Mouse (Mus musculus): ENCODE measurements around the gene Mgat4d.
"Not testable (repeated sequence)": the region's sequence is repeated elsewhere in the genome, so short reads cannot be mapped to it uniquely, and the experiment has no call there.

Gene Mgat4d

DNA sequence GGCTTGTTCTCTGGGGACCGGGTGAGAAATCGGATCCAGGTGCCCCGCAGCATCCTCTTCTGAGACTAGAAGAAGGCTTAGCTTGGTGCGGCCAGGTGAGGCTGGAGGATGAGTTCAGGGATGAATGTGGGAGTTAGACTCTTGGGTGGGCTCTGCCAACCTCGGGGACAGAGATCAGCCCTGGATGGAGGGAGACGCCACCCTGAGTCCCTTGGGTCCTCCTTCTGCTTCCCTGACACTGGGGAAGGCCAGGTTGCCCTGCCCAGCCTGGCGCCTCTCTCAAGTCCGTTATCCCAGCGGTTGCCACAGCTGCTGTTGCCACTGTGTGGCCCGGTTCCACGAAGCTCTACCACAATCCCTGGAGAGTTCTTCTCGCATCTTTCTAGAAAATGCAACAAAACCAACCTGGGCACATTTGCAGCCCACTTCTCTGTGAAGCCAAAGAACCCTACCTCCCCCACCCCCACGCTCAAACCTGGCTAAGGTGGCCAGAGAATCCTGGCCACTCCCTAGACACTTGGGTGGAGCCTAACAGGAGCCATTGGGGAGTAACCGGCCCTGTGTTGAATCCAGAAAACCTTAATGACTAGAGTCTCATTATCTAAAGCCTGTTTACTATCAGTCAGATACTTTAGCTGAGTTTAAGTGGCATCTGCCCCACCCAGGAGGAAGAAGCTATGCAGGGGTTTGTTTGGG lies 41.9 kb downstream of the Mgat4d start:
- DNase-seq (ENCODE audit: low spot score), result no peak

GRCm38 (mm10) chr8:83392521-83392920 lies 44.2 kb downstream of the Mgat4d start:
- DNase-seq (ENCODE audit: low spot score), result no peak

DNA sequence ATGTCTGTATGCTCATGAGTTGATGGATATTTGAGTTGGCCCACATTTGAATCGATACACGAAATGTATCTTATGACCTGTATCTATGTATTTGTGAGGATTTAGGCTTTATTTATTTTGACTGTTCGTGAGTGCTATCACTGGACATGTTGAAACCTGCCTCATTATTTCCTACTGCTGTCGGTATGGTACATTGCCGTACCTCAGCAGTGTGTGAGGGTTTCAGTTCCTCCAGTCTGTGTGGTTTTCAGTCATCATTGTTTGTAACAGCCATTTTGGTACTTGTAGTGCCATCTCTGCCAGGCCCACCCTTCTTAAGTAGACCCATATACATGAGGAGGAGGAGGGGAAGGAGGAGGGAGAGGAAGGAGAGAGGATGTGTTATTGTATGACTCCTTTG lies 46.1 kb downstream of the Mgat4d start:
- DNase-seq (ENCODE audit: low spot score), result no peak

GRCm38 (mm10) chr8:83396680-83397079 lies 48.4 kb downstream of the Mgat4d start:
- DNase-seq (ENCODE audit: low spot score), result no peak

- DNase-seq (ENCODE audit: low spot score), result no peak
These were observed 49.5 kb downstream of the Mgat4d start for GRCm38 (mm10) chr8:83397726-83398125.

GRCm38 (mm10) chr8:83405548-83405947 lies 57.3 kb downstream of the Mgat4d start:
- no peak for DNase-seq (ENCODE audit: low spot score)

DNA sequence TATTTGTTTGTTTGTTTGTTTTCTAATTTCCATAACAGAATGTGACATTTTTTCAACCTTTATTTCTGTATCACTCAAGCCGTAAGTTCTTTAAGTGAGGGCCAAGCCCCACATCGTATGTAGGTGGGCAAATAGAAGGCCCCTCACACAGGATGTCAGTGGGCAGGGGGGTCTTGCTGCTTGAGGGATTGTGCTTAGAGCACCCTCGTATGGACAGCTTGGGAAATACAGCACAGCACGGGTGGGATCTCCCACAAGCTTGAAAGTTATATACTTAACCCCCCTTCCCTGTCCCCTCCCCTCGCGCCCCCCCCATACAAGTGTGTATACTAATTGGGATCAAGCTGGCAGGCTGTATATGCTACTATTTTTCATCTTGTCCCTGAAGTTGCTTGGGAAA lies 58.6 kb downstream of the Mgat4d start:
- DNase-seq (ENCODE audit: low spot score), result peak; percentile 70

DNA sequence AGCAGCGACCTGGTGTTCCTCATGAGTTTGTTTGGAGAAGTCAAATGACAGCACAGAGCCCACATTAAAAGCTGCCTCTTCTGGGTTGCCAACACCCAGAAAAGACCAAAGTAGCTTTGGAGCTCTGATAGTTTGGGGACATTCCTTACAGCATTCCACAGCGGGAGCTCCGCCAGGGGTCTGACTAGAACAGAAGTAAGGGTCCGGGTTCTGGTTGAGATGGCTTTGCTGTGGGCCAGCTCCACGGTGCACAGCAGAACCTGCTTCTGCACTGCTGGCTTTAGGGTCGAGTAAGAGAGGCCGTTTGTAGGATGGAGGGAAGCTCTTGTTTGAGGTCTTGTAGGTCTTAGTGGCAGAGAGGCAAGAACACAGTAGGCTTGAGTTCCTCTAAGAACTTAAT lies 60.2 kb downstream of the Mgat4d start:
- DNase-seq (ENCODE audit: low spot score), result no peak

DNA sequence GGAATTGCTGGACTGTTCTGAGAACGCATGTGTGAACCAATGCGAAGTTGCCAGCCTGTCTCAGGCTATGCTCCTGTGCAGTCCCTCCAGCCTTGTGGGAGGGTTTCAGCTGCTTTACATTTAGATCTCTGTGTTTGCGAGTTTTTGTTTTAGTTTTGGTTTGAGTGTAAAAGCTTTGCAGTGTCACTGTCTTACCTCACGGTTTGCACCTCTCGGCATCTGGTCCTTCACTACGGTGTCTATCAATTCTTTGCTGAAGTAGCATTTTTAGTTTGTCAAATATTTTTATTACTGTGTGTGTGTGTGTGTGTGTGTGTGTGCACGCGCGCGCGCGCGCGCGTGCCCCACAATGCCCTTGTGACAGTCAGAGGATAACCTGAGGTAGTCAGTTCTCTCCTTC lies 68.6 kb downstream of the Mgat4d start:
- no peak for DNase-seq (ENCODE audit: low spot score)

DNA sequence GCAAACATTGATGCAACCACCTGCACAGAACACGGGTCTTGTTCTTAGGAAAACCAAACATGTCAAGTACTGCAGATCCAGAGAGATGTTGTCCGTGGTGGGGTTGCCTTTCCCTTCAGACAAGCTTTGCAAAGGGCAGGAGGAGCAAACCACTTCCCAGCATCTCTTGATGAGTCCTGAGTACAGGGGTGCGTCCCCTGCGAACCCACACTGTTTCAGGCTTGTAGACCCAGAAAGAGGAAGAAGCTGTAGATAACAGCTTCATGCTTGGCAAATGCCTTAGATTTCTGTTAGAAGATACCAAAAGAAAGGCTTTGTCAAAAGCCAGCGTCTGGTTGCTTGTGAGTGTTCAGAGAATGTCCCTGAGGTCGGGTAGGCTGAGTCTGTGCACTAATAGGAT lies 69.7 kb downstream of the Mgat4d start:
- DNase-seq (ENCODE audit: low spot score), result no peak

DNA sequence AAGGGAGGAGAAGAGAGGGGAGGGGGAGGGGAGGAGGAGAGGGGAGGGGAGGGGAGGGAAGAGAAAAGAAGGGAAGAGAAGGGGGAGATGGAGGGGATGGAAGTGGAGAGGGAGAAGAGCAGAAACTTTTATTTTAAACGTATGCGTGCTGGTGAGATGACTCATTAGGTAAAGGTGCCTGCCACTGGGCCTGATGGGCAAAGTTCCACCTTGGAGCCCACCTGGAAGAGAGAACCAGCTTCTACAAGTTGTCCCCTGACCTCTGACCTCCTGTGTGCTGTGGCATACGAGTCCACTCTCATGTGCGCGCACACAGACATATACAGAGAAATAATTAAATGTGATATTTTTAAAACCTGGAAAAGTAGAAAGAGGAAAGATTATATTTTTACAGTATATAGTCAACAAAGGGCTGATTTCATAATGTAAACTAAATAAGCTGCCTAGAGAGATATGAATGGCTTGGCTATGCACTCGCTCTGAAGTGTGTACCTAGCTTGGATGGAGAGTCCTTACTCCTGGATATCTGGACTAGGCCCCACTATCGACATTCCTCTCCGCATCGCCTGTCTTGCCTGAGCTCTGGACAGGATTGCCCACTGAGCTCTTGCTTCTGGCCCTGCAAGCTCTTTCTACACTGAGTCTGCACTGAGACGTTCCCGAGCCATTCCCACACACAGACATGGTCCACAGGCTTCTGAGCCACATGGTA lies 70.7 kb downstream of the Mgat4d start:
- DNase-seq (ENCODE audit: low spot score), result no peak

GRCm38 (mm10) chr8:83421354-83421753 lies 73.1 kb downstream of the Mgat4d start:
- peak; percentile 34 for DNase-seq (ENCODE audit: low spot score)

GRCm38 (mm10) chr8:83423032-83423825 lies 75.0 kb downstream of the Mgat4d start:
- DNase-seq (ENCODE audit: low spot score), result peak; percentile 35

DNA sequence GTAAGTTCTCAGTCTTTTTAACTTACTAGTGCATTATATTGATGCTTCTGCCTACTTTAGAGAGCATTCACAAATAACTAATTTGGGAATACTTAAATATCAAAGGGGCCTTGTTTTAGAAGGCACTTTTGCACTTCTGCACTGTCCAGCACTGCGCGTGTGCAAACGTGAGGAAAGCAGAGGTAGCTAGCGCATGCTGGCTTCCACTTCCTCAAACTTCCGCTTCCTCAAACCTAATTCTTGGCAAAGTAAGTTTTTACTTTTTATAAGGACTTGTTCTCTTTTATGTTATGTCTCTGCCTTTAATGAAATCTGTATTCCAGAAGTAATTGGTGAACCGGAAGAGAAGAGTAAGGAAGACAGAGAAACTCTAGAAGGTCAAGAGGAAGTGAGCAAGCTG lies 76.9 kb downstream of the Mgat4d start:
- DNase-seq (ENCODE audit: low spot score), result no peak

DNA sequence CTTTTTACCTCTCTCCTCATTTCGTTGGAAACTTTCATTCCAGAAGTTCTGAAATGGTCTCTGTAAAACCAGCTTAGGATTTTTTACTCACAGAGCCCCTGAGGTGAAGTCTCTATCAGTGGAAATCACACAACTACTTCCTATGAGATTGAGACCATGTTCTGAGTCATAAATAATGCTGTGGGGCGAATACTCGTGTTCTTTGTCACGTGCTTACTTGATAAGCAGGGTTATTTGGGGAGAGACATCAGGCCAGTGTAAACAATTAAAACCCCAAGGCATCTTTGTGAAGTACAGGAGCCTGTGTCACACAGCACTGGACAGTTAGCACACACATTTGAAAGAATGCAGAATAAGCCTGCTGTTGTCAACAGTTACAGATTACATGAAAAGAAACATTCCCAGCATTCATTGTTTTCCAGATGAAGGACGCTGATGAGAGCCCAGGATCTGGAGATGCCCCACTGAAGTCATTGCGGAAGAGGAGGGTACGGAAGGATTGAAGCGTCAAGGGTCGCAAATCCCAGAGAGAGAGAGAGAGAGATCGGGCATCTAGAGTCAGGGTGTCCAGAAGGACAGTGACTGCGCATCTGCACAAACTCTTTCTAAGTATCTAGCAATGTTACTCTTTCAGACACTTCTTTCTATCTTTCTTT lies 78.0 kb downstream of the Mgat4d start:
- DNase-seq (ENCODE audit: low spot score), result no peak

DNA sequence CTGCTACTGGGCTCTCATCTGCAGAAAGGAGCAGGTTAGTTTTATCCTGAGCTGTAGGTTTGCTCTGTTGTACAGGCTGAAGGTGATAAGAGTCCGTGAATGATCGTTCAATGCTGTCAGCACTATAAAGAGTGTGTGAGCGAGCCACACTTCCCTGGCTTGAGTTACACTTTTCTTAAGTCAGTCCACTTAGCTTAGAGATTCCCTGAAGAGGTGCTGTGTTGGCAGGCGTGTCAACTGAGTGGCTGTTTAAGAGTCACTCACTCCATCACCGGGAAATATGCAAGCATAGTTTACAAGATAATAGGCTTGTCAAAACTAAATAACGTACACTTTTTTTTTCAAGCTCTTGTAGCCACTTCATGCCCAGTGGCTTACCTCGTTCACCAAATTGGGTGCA lies 78.7 kb downstream of the Mgat4d start:
- no peak for DNase-seq (ENCODE audit: low spot score)

GRCm38 (mm10) chr8:83428621-83429020 lies 80.3 kb downstream of the Mgat4d start:
- not testable (repeated sequence) for DNase-seq (ENCODE audit: low spot score)

DNA sequence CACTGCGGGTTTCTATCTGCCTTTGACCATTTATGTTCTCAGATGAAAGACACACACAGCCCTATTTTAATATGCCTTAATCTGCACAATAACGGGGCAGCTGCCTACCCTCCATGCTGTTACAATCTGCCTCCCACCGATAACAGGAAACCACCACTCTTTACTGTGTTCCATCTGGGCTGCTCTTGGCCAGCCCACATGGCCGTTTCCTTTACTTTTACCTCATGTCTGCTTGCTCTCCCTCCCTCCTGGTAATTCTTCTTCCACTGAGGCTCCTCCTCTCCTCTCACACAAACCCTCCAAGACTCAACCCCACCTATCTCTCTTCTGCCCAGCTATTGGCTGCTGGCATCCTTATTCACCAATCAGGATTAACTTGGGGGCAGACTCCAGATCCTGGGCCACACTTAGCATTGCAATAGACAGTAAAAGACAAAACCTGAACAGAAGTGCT lies 80.8 kb downstream of the Mgat4d start:
- DNase-seq (ENCODE audit: low spot score), result no peak

Measured in adipocyte (in vitro differentiated cells).